Mouse (Mus musculus): ENCODE data around the gene Fbxw7.

DNA sequence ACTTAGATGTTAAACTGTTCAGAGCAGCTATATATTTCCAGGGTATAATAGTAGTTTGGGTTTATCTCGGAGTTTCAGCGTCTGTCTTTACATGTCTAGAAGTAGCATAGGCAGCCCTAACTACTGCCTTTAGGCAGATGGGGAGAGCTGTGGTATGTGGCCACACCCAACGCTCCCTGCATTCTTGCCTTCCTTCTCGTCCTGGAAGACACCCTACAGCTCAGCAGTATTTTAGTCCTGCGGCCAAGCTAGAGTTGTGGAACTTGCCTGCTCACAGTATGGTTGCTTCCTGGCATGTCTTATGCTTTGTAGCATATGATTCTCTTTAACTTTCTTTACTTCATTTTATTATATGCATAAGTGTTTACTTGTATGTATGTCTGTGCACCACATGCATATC lies 156.5 kb downstream of the Fbxw7 start:
- TF ChIP-seq CTCF (IDR thresholded peaks at IDR 0.05; ENCODE audit: extremely low read depth, insufficient read depth, insufficient read length, insufficient replicate concordance) (no peak), POLR2A (IDR thresholded peaks at IDR 0.05; ENCODE audit: low read depth, low read length) (no peak)

Data from spleen, adult 2 months (tissue).